Mouse (Mus musculus) lung, postnatal 0 days (tissue): Measurements from ENCODE around the gene Lrig2.

Source experiments
- CTCF ChIP-seq: IDR thresholded peaks from 2 replicates; pipeline ENCODE4 v1.5.1; 2016; ENCODE audit warnings: antibody characterized with exemption, mild to moderate bottlenecking
- EP300 ChIP-seq: IDR thresholded peaks from 2 replicates; pipeline ENCODE4 v1.6.1; 2016; ENCODE audit warnings: antibody characterized with exemption, mild to moderate bottlenecking, control low read depth

DNA sequence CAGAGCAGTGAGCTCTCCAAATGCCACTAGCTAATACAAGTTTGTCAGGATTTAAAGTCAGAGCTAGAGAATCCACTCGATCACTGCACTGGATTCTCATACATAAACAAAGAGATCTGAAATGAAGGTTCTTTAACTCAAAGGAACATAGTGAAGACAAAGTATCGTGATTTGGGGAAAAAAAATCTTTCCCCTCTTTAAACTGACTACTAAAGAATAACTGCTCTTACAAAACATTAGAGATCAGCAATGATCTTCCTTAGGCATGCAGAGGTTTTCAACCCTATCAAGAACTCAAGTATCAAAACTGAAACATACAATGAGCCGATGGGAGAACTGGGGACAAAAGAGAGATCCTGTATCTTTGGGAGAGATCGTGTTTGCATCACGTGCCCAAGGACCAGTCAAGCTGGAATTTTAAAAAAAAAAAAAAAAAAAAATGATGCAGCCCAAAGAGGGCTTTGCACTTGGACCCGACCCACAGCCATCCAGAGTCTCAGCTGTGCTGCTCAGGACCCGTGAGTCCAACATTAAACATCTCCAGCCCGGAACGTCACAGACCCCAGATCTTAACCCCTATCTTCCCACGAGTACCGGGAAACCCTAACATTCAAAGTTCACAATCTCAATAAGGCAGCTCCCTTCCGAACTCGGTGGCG is 818 bp downstream of the Lrig2 start:
- TF ChIP-seq CTCF (no peak), EP300 (no peak)
